Mouse (Mus musculus) lung, postnatal 10 days (tissue): ENCODE data around the gene Lsmem1.
A peak's percentile ranks its signal among the peaks of the same experiment; 100 is the strongest.
"Not testable (repeated sequence)": the region's sequence is repeated elsewhere in the genome, so short reads cannot be mapped to it uniquely, and the experiment has no call there.

Experiments
- DNase-seq: peaks from one replicate; pipeline ENCODE4 v3.0.0; 2021

Lsmem1 gene

GRCm38 (mm10) chr12:40209049-40209448 is 9.8 kb upstream of the Lsmem1 start:
- DNase-seq: no peak

DNA sequence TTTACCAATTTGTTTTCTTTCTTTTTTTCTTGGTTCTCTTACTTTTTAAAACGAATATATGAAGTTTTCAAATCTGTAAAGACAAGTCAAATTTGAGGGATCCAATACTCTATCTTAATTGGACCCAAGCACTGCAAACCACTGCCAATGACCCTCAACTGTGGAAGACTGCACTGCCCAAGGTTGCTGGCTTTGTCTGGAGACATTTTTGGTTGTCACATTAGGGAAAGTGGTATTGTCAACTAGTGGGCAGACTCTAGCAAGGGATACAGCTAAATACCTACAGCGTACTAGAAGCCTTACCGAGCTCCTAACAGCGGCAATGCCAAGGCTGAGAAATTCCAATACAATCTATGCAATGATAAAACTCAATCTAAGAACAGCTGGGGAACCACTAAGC is 8.6 kb upstream of the Lsmem1 start:
- DNase-seq: no peak

DNA sequence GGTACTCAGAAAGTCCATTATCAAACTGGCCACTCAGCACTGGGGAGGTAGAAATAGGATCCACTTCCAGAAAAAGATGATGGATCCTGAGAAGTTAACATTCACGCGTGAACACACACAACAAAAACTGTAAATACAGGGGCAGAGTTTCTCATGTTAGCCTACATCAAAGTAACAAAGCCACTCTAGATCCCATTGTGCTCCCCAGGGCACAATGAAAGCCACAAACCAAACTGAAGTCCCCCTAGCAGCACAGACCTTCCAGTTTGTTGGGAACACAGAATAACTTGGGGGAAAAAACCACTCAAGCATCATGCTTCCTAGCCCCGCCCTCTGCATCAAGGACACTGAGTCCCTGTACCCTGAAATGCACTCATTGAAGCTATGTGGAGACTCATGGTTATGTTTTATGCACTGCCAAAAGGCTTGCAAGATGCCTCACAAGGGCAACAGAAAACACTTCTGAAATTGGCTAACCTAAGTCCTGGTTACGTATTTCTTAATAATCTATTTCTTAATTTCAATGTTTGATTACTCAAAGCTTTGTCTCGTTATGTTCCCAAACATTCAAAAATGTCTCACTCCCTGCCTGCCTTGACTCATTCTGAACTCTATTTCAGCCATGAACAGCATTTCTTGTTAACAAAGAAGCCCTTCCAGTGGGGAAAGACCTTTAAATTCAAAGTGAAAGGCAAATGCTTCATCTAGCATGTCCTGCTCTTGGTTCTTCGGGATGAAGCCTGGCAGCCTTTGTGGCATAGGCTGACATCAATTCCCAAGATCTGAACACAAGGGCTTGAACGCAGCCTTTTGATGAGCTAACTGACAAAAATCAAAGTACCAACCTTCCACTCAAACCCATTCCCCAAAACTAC is 3.1 kb upstream of the Lsmem1 start:
- DNase-seq: no peak

DNA sequence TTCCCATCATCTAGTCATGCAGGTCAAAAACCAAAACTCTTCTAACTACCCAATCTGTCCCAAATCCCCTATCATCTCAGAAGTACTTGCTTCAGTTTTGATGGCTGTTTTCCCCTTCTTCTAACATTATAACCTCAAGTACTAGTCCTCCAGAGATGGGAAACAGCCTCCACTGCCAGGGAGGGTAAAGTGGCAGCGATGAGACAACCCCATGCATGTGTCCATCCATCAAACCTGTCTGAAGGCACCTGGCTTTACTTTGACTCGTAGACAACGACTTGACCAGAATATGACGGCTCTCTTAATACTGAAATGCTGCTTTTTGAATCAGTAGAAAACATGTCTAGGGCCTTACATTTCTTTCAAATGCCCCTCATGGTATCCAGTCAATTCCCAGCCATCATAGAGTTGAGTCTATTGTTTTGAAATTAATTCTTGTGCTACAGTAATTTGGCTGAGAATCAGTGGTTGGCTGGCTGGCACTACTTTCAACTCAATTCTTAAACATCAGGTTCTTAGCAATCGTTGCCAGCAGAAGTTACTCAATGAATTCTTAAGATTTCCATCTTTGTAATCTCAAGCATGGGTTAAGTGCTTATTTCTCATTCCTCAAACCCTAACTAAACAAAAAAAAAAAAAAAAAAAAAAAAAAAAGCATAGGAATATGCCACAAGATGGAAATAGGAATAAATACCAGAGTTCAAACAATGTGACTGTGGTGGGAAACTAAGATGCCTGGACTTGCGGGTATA is 1.4 kb upstream of the Lsmem1 start:
- no peak for DNase-seq

DNA sequence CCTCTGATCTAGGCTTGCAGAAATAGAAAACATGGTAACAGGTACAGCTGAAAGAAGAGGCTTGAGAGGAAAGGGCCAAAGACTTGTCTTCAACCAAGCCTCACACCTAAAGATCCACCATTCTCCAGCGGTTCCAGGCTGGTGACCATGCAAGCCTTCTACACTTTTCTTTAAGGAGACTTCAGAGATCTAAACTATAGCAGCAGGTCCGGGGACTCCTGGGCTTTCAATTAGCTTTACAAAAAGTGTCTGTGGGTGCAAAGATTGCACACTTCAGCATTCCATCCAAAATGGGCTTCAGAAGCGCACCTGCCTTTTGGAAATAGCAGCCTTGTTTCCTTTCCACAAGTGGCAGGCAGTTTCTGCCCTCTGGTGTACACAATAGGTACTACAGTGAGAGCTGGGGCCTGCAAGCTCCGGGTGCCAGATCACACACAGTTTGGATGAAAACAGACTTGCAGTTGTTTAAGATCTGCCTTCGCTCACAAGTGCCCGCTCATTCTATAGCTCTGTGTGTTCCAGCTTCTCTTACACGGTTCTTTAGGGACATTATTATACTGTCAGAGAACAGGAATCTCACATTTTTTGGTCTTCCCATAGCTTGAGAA is 609 bp upstream of the Lsmem1 start:
- DNase-seq: peak; percentile 80

GRCm38 (mm10) chr12:40198427-40198826 is 863 bp downstream of the Lsmem1 start:
- no peak for DNase-seq

- no peak for DNase-seq
These were observed 1.3 kb downstream of the Lsmem1 start for GRCm38 (mm10) chr12:40198019-40198418.

GRCm38 (mm10) chr12:40197511-40197910 is 1.8 kb downstream of the Lsmem1 start:
- no peak for DNase-seq

DNA sequence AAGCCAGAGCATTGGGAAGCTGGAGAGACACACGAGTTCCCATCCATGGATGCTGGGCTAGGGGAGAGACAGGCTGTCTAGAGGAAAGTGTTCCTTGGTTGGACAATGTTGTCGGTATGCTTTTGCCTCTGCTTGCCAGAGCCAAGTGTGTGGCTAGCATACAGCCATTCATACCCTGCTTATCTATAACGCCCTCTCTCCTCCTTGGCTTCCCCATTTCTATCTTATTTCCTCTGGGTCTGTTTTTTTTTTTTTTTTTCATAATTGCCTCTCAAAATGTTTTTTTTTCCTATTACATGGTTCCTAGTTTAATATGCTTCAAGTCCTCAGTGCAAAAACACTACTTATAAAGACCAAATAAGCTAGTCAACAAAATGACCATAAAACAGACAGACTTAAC is 13.8 kb downstream of the Lsmem1 start:
- DNase-seq: no peak

DNA sequence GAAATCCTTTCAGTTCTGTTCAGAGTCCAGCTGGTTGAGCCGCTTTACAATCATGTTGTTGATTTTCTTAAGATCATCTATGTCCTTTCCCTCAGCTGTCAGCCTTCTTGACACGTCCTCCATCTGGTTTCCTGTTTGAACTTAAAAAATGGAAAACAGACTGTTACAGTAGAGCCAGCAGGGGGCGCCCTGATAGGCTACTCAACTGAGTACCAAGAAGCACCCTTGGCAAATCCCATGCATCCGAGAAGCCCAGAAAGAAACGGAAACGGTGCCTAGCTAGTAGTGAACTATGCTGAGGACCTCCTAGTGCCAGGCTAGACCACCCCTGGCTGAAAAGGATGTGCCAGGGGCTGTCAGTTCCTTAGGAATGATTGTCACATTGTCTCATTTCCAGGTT is 22.2 kb downstream of the Lsmem1 start:
- peak; percentile 33 for DNase-seq

DNA sequence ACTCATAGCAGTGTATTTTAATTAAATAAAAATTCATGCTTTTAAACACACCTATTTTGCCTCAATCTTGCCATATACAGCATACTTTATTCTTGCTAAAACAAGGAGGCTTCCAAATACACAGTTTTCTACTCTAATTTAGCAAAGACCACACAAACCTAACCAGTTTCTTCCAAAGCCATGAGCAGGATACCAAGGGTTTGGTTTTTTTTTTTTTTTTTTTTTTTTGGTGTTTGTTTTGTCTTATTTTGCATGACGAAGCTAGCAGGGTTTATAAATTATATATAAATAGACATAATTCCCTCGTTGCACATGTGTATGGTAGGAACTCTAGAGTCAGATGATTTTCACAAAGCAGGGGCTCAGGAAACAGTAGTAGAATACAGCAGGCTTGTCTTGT is 23.1 kb downstream of the Lsmem1 start:
- no peak for DNase-seq

- DNase-seq: not testable (repeated sequence)
These were observed 24.1 kb downstream of the Lsmem1 start for GRCm38 (mm10) chr12:40175171-40175570.

GRCm38 (mm10) chr12:40171637-40172036 is 27.7 kb downstream of the Lsmem1 start:
- DNase-seq: no peak

DNA sequence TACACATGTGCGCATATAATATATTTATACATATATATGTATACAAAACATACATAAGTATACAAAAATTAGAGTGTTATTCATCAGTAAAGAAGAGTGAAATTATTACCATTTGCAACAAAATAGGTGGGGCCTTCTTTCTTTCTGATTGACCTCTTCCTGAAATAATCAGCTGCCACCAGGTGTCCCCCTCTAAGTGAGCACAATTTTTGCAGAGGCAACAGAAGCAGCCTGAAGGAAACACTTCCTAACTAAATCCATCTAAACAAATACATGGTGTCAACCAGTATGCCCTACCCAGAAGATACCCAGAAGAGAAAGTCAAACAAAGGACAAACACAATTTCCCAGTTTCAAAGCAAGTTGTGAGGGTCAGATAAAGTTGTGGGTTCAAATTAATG is 29.6 kb downstream of the Lsmem1 start:
- no peak for DNase-seq

- DNase-seq: peak; percentile 41
These were observed 34.7 kb downstream of the Lsmem1 start for GRCm38 (mm10) chr12:40164621-40165020.

GRCm38 (mm10) chr12:40160777-40161176 is 38.5 kb downstream of the Lsmem1 start:
- DNase-seq: no peak

DNA sequence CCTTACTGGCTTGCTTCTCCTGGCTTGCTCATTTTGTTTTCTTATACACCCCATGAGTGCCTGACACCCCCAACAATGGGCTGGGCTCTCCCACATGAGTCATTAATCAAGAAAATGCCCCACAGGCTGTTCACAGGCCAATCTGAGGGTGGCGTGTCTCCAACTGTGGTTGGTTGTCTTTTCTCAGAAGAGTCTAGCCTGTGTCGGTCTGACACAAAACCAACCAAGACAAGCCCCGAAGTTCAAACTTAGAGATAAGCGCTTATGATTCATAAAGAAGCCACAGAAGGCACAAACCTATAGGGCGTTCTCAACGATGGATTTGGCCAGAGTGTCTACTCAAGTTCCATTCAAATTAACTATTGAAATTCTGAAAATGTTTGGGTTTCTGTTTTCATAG is 45.1 kb downstream of the Lsmem1 start:
- no peak for DNase-seq

DNA sequence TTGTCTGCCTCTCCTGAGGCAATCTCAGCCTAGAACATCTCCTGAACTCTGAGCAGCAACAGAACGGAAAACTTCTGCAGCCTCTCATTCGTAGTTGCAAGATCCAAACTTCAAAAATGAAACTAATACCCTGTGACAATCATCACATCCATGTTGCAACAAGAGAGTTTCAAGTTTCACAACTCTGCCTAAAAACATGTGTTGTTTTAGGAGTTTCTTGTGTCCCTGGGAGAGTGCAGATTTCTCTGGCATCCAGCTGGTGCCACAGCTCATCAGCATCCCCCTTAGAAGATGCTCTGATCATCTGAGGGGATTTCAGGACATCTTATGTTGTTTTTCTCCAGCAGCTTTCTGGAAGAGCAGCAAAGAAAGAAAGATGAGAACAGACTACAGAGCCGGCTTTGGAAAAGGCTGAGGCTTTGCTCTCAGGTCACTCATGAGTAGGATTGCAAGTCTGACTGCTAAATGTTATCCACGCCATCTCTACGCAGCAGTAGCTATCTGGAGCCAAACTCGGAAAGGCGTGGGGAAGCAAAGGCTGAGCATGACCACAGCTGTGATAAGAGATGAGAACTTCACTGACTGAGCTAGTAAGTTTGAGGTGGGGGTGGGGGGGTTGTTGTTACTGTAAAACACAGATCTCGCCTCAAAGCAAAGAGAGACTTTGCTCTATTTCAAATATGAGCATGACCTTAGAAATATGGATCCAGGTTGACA is 46.8 kb downstream of the Lsmem1 start:
- no peak for DNase-seq

- no peak for DNase-seq
These were observed 52.0 kb downstream of the Lsmem1 start for GRCm38 (mm10) chr12:40147319-40147718.

GRCm38 (mm10) chr12:40146510-40146909 is 52.8 kb downstream of the Lsmem1 start:
- no peak for DNase-seq

GRCm38 (mm10) chr12:40140706-40141105 is 58.6 kb downstream of the Lsmem1 start:
- no peak for DNase-seq

- no peak for DNase-seq
These were observed 59.6 kb downstream of the Lsmem1 start for GRCm38 (mm10) chr12:40139484-40140245.
